Mouse (Mus musculus) kidney, postnatal 0 days (tissue): Measurements from ENCODE around the gene Timd4. TPM values are rescaled to one million over a fixed set of nuclear protein-coding genes. Genes with fewer than 3 reads are reported as not detected.
A peak's percentile ranks its signal among the peaks of the same experiment; 100 is the strongest.

ENCODE experiments used
- ATAC-seq: fragments of 200-750 bp; cut with Nextera tagmentation; replicated peaks from 2 replicates; pipeline ENCODE4 v1.8.0; 2017; ENCODE audit warnings: low read depth, moderate number of reproducible peaks, moderate TSS enrichment, moderate library complexity; ENCODE audit not compliant: low FRiP score
- DNase-seq: peaks from one replicate; pipeline ENCODE4 v3.0.0-alpha.2; 2016; ENCODE audit warnings: low spot score
- H3K27ac ChIP-seq: fragments of 300-500 bp; sonication (generic); 2 replicates; pipeline ENCODE4 v1.5.1; 2014; ENCODE audit warnings: mild to moderate bottlenecking
- H3K27me3 ChIP-seq: fragments of 300-500 bp; sonication (generic); 2 replicates; pipeline ENCODE4 v1.6.1; 2014; ENCODE audit warnings: low read length, mixed read lengths; ENCODE audit not compliant: insufficient read depth
- H3K36me3 ChIP-seq: fragments of 300-500 bp; sonication (generic); 2 replicates; pipeline ENCODE4 v1.6.1; 2014; ENCODE audit warnings: low read length, mixed read lengths; ENCODE audit not compliant: insufficient read depth
- H3K4me1 ChIP-seq: fragments of 300-500 bp; sonication (generic); replicated peaks from 2 replicates; pipeline ENCODE4 v1.6.1; 2014; ENCODE audit warnings: antibody characterized with exemption, low read length, mixed read lengths; ENCODE audit not compliant: insufficient read depth
- H3K4me2 ChIP-seq: fragments of 300-500 bp; sonication (generic); 2 replicates; pipeline ENCODE4 v1.6.1; 2014; ENCODE audit warnings: mild to moderate bottlenecking, low read length, moderate library complexity, mixed read lengths
- H3K4me3 ChIP-seq: fragments of 300-500 bp; sonication (generic); replicated peaks from 2 replicates; pipeline ENCODE4 v1.5.1; 2014; ENCODE audit warnings: low read depth, low read length
- H3K9ac ChIP-seq: fragments of 300-500 bp; sonication (generic); 2 replicates; pipeline ENCODE4 v1.6.1; 2014; ENCODE audit warnings: low read depth, low read length
- H3K9me3 ChIP-seq: fragments of 300-500 bp; sonication (generic); replicated peaks from 2 replicates; pipeline ENCODE4 v1.6.1; 2016; ENCODE audit warnings: low read length, inconsistent platforms, mixed read lengths
- CTCF ChIP-seq: IDR thresholded peaks from 2 replicates; pipeline ENCODE4 v1.5.1; 2016; ENCODE audit warnings: antibody characterized with exemption, low read depth, mild to moderate bottlenecking, moderate library complexity
- WGBS: fragments of 180-500 bp; shearing (Covaris S2); extraction: QIAGEN DNeasy Blood & Tissue Kit; methylation state at CpG from one replicate; pipeline ENCODE4 v1.1.7; 2014; 5-methylcytosine and 5-hydroxymethylcytosine counted together
- polyA plus RNA-seq: library from polyadenylated mRNA; unstranded; fragments of >200 nt; fragmentation: Nextera tagmentation; extraction: Ambion mirVana; gene quantifications from 2 replicates; pipeline ENCODE4 v1.2.1, GENCODE M21; 2015

Gene Timd4
- polyA plus RNA-seq, 1 experiment from 2014 or later: 0.11 TPM

DNA sequence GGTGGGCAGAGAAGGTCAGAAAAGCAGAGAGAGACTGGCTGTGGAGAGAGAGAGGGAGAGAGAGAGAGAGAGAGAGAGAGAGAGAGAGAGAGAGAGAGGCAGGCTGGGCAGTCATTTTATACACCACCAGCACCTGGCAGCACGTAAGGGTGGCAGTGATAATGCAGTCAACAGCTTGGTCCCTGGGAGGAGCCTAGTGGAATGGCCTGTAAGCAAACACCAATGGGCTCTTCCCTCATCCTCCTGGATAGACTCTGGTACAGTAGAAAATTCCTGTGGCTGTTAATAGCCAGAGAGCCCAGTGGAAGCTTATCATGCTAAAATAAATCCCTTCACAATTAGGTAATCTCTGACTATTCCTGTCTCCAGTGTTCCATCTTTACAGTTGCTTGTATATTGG, 24.5 kb downstream of the Timd4 start:
- Histone ChIP-seq H3K9ac (no peak overlapping the region), H3K36me3 (no peaks in the 10 kb centered on the region), H3K27me3 (no peaks in the 10 kb centered on the region), H3K27ac (no peak overlapping the region), H3K4me3 (no peak overlapping the region), H3K4me1 (no peaks in the 10 kb centered on the region), H3K9me3 (no peaks in the 10 kb centered on the region), H3K4me2 (no peak overlapping the region)
- no peak for DNase-seq
- TF ChIP-seq CTCF: no peak
- 43% methylated on average over 1 of the region's 1 CpGs for WGBS
- no peak for ATAC-seq

DNA sequence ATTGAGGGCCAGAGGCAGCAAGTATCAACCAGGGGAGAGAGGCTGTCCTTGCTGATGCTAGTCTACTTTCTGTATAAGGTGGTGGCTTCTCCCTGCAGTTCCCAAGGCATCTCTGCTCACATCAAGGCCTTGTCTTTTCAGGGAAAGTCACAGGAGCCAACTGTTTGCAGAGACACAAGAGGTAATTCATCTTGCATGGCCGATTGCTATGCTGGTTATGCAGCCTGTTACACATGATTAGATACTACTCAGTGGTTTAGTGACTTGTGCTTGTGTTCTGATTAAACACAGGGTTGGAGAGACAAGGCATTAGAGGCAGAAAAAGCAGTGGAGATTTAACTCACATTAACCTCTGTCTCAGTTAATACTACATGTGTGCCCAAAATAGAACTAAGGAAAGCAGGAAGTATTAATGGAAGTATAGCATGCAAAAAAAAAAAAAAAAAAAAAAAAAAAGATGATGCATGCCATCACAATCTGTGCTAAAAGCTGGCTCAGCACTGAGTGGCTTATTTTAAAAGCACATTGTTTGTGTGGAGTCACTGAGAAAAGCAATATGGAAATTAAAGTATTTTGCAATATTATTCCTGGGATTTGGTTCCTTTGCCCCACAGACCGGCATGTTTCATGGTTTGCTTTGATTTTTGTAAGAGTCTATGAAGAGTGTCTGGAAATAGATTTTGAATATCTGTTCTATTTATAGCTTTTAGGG, 31.6 kb downstream of the Timd4 start:
- H3K9ac ChIP-seq: no peak overlapping the region
- H3K36me3 ChIP-seq: no peaks in the 10 kb centered on the region
- H3K4me3 ChIP-seq: no peak overlapping the region
- no peaks in the 10 kb centered on the region for H3K4me1 ChIP-seq
- TF ChIP-seq CTCF: no peak
- WGBS: 50% methylated on average over 2 of the region's 2 CpGs
- no peaks in the 10 kb centered on the region for H3K27me3 ChIP-seq
- no peaks in the 10 kb centered on the region for H3K9me3 ChIP-seq
- no peak overlapping the region for H3K4me2 ChIP-seq
- H3K27ac ChIP-seq: no peak overlapping the region
- DNase-seq (no peak), ATAC-seq (no peak)

GRCm38 (mm10) chr11:46846661-46847060, 36.1 kb downstream of the Timd4 start:
- no peak for ATAC-seq
- Histone ChIP-seq H3K27ac (no peak overlapping the region; the same call in 1 of the 2 replicates), H3K27me3 (no peaks in the 10 kb centered on the region), H3K4me1 (peaks cover 4% of the 10 kb centered on the region; the same call in 1 of the 2 replicates), H3K4me2 (no peak overlapping the region), H3K36me3 (no peaks in the 10 kb centered on the region), H3K9ac (no peak overlapping the region), H3K4me3 (no peak overlapping the region), H3K9me3 (no peaks in the 10 kb centered on the region)
- no peak for TF ChIP-seq CTCF
- no peak for DNase-seq
- 37% methylated on average over 1 of the region's 1 CpGs for WGBS

DNA sequence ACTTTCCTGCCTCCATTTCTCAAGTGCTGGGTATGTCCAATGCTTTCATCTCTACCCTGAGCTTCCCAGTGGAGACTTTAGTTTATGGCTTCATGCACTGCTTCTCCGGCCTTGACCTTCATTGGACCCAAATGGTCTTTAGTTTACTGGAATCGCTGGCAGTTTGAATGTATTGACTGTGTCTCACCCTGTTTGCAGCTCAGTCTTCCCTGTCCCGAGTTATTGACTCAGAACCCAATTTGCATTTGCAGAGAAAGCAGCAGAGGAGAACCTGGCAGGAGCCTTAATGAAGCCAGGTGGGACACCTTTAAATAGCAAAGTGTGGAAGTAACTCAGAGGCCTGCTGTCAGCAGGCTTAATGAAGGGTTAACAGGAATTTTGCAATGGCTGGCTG, 37.2 kb downstream of the Timd4 start:
- H3K4me1 ChIP-seq: peaks cover 4% of the 10 kb centered on the region; the same call in 1 of the 2 replicates

DNA sequence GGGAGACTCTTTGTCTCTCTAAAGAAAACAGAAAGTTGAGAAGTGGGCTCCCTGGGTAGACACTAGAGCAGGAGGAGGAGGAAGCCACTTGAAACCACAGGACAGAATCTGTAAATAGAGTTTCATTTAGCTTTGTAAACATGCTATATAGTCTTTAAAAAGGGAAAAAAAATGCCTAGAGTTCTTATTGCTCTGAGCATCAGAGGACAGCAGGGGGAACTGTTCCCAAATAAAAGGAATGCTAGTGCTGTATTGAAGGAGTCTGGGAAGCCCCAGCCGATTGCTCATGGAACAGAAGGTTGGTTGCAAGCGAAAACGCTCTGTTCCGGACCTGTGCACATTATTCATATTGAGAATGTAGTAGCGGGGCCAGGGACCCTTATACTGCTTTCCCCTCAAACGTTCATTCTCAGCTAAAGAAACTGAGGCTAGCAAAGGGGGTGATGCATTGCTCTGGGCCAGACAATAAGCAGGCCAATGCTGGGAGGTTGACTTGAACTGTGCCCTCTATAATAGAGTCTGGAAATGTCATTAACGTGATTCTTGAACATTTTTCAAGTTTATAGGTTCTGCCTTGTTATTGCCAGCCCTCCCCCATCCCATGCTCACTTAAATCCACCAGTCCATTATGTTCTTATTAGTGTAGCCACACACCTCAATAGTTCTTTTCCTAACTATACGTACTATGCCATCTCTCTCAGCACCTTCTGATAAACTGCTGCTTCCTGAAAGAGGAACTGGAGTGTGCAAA, 37.8 kb downstream of the Timd4 start:
- Histone ChIP-seq H3K9me3 (no peaks in the 10 kb centered on the region), H3K4me2 (no peak overlapping the region), H3K27ac (peak overlapping the region; percentile 42; the same call in 1 of the 2 replicates), H3K27me3 (no peaks in the 10 kb centered on the region), H3K4me3 (no peak overlapping the region), H3K4me1 (peaks cover 4% of the 10 kb centered on the region; the same call in 1 of the 2 replicates), H3K36me3 (no peaks in the 10 kb centered on the region), H3K9ac (no peak overlapping the region)
- ATAC-seq: peak; percentile 78
- WGBS: 20% methylated on average over 8 of the region's 8 CpGs
- peak; percentile 70 for TF ChIP-seq CTCF
- peak; percentile 96 for DNase-seq

More for the DNA sequence above, 37.2 kb downstream of the Timd4 start:
- no peak for ATAC-seq
- no peak overlapping the region for H3K4me2 ChIP-seq
- no peak overlapping the region for H3K4me3 ChIP-seq
- 27% methylated on average over 3 of the region's 3 CpGs for WGBS
- H3K9ac ChIP-seq: no peak overlapping the region
- no peaks in the 10 kb centered on the region for H3K27me3 ChIP-seq
- DNase-seq: no peak
- no peaks in the 10 kb centered on the region for H3K9me3 ChIP-seq
- no peak for TF ChIP-seq CTCF
- peak overlapping the region; percentile 42; the same call in 1 of the 2 replicates for H3K27ac ChIP-seq
- no peaks in the 10 kb centered on the region for H3K36me3 ChIP-seq

DNA sequence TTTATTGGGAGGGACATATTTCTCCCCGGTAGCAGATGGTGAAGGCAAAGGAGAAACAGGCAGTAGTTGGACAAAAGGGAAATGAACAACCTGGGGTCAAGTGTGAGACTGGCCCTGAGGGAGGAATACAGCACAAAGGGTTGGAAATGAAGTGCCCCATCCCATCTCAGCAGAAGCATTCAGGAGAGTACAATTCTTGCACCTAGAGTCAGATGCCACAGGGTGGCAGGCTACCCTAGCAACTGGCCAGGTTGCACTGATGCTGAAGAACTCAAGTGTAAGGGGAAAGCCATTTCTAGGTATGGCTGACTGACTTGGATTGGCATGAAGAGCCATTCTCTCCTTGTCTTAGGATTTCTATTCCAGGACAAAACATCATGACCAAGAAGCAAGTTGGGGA, 54.2 kb downstream of the Timd4 start:
- H3K27ac ChIP-seq: no peak overlapping the region
- no peaks in the 10 kb centered on the region for H3K9me3 ChIP-seq
- H3K9ac ChIP-seq: no peak overlapping the region
- H3K4me2 ChIP-seq: no peak overlapping the region
- H3K4me3 ChIP-seq: no peak overlapping the region
- H3K27me3 ChIP-seq: no peaks in the 10 kb centered on the region
- DNase-seq (peak; percentile 42), ATAC-seq (no peak)
- TF ChIP-seq CTCF: peak; percentile 70
- WGBS: 61% methylated on average over 1 of the region's 1 CpGs
- no peaks in the 10 kb centered on the region for H3K4me1 ChIP-seq
- H3K36me3 ChIP-seq: no peaks in the 10 kb centered on the region
